Mouse (Mus musculus) forebrain, embryonic 16.5 days (tissue): Measurements from ENCODE around the gene Sh3bp5. TPM values are rescaled to one million over a fixed set of nuclear protein-coding genes. Genes with fewer than 3 reads are reported as not detected.
A peak's percentile ranks its signal among the peaks of the same experiment; 100 is the strongest.
"Not testable (repeated sequence)": the region's sequence is repeated elsewhere in the genome, so short reads cannot be mapped to it uniquely, and the experiment has no call there.

Experiments used
- ATAC-seq: fragments of 200-750 bp; cut with Nextera tagmentation; 2 replicates; pipeline ENCODE4 v1.8.0; 2017; ENCODE audit warnings: mild to moderate bottlenecking, moderate library complexity
- H3K27ac ChIP-seq: fragments of 300-500 bp; sonication (generic); 2 replicates; pipeline ENCODE4 v1.5.1; 2014; ENCODE audit warnings: low read length, control low read depth
- H3K27me3 ChIP-seq: fragments of 300-500 bp; sonication (generic); replicated peaks from 2 replicates; pipeline ENCODE4 v1.6.1; 2014; ENCODE audit warnings: low read length; ENCODE audit not compliant: control insufficient read depth, insufficient read depth
- H3K36me3 ChIP-seq: fragments of 300-500 bp; sonication (generic); 2 replicates; pipeline ENCODE4 v1.6.1; 2014; ENCODE audit not compliant: control insufficient read depth, insufficient read depth
- H3K4me1 ChIP-seq: fragments of 300-500 bp; sonication (generic); replicated peaks from 2 replicates; pipeline ENCODE4 v1.6.1; 2014; ENCODE audit warnings: low read length; ENCODE audit not compliant: control insufficient read depth, insufficient read depth
- H3K4me2 ChIP-seq: fragments of 300-500 bp; sonication (generic); 2 replicates; pipeline ENCODE4 v1.6.1; 2014; ENCODE audit warnings: mild to moderate bottlenecking, low read length, control low read depth
- H3K4me3 ChIP-seq: fragments of 300-500 bp; sonication (generic); replicated peaks from 2 replicates; pipeline ENCODE4 v1.5.1; 2014; ENCODE audit warnings: mild to moderate bottlenecking, low read length, control low read depth
- H3K9ac ChIP-seq: fragments of 300-500 bp; sonication (generic); replicated peaks from 2 replicates; pipeline ENCODE4 v1.6.1; 2014; ENCODE audit warnings: low read depth, low read length, control low read depth
- H3K9me3 ChIP-seq: fragments of 300-500 bp; sonication (generic); 2 replicates; pipeline ENCODE4 v1.6.1; 2016; ENCODE audit warnings: low read length; ENCODE audit not compliant: control insufficient read depth
- WGBS: fragments of 180-500 bp; shearing (Covaris S2); extraction: QIAGEN DNeasy Blood & Tissue Kit; methylation state at CpG from one replicate; pipeline ENCODE4 v1.1.7; 2014; 5-methylcytosine and 5-hydroxymethylcytosine counted together
- polyA plus RNA-seq: library from polyadenylated mRNA; unstranded; fragments of >200 nt; fragmentation: Nextera tagmentation; extraction: Ambion mirVana; gene quantifications from 2 replicates; pipeline ENCODE4 v1.2.1, GENCODE M21; 2015

Sh3bp5 gene
- polyA plus RNA-seq, 1 experiment from 2014 or later: 128 TPM

GRCm38 (mm10) chr14:31456064-31456721 lies 20.3 kb upstream of the Sh3bp5 start:
- no peaks in the 10 kb centered on the region for H3K9me3 ChIP-seq
- H3K4me3 ChIP-seq: no peak overlapping the region
- WGBS: 65% methylated on average over 6 of the region's 6 CpGs
- no peaks in the 10 kb centered on the region for H3K27me3 ChIP-seq
- no peaks in the 10 kb centered on the region for H3K36me3 ChIP-seq
- no peak overlapping the region for H3K4me2 ChIP-seq
- 0 out of 2 replicates have a peak, but pooled peaks cover 4% of the 10 kb centered on the region for H3K4me1 ChIP-seq
- no peak overlapping the region for H3K9ac ChIP-seq
- H3K27ac ChIP-seq: no peak overlapping the region
- peak; percentile 70 for ATAC-seq

- ATAC-seq: no peak
- H3K9me3 ChIP-seq: no peaks in the 10 kb centered on the region
- no peak overlapping the region for H3K4me2 ChIP-seq
- H3K4me3 ChIP-seq: no peak overlapping the region
- no peaks in the 10 kb centered on the region for H3K27me3 ChIP-seq
- WGBS: 88% methylated on average over 8 of the region's 8 CpGs
- H3K36me3 ChIP-seq: no peaks in the 10 kb centered on the region
- H3K4me1 ChIP-seq: 0 out of 2 replicates have a peak, but pooled peaks cover 4% of the 10 kb centered on the region
- no peak overlapping the region for H3K9ac ChIP-seq
- H3K27ac ChIP-seq: no peak overlapping the region
These were observed 19.1 kb upstream of the Sh3bp5 start for GRCm38 (mm10) chr14:31454849-31455566.

GRCm38 (mm10) chr14:31453946-31454345 lies 18.1 kb upstream of the Sh3bp5 start:
- not testable (repeated sequence) for H3K9ac ChIP-seq, H3K27ac ChIP-seq, H3K27me3 ChIP-seq, H3K4me1 ChIP-seq, ATAC-seq, H3K4me2 ChIP-seq, H3K9me3 ChIP-seq, H3K36me3 ChIP-seq, H3K4me3 ChIP-seq
- 71% methylated on average over 11 of the region's 12 CpGs for WGBS

GRCm38 (mm10) chr14:31448994-31449393 lies 13.1 kb upstream of the Sh3bp5 start:
- H3K4me1 ChIP-seq: no peaks in the 10 kb centered on the region
- no peak for ATAC-seq
- H3K4me3 ChIP-seq: no peak overlapping the region
- H3K27ac ChIP-seq: no peak overlapping the region
- H3K27me3 ChIP-seq: no peaks in the 10 kb centered on the region
- 76% methylated on average over 5 of the region's 5 CpGs for WGBS
- no peak overlapping the region for H3K4me2 ChIP-seq
- H3K36me3 ChIP-seq: no peaks in the 10 kb centered on the region
- H3K9me3 ChIP-seq: no peaks in the 10 kb centered on the region
- H3K9ac ChIP-seq: no peak overlapping the region

GRCm38 (mm10) chr14:31443616-31444015 lies 7.7 kb upstream of the Sh3bp5 start:
- Histone ChIP-seq H3K27me3 (no peaks in the 10 kb centered on the region), H3K27ac (no peak overlapping the region), H3K36me3 (no peaks in the 10 kb centered on the region), H3K9ac (no peak overlapping the region), H3K4me2 (no peak overlapping the region), H3K4me3 (no peak overlapping the region), H3K9me3 (no peaks in the 10 kb centered on the region), H3K4me1 (no peaks in the 10 kb centered on the region)
- ATAC-seq: no peak
- 74% methylated on average over 6 of the region's 6 CpGs for WGBS

GRCm38 (mm10) chr14:31440725-31441124 lies 4.8 kb upstream of the Sh3bp5 start:
- Histone ChIP-seq H3K4me2 (no peak overlapping the region), H3K27me3 (no peaks in the 10 kb centered on the region), H3K4me3 (no peak overlapping the region), H3K4me1 (peaks cover 6% of the 10 kb centered on the region), H3K27ac (no peak overlapping the region), H3K36me3 (no peaks in the 10 kb centered on the region), H3K9ac (no peak overlapping the region), H3K9me3 (no peaks in the 10 kb centered on the region)
- no peak for ATAC-seq
- WGBS: 89% methylated on average over 6 of the region's 6 CpGs

GRCm38 (mm10) chr14:31440230-31440629 lies 4.4 kb upstream of the Sh3bp5 start:
- Histone ChIP-seq H3K9ac (no peak overlapping the region), H3K4me2 (no peak overlapping the region), H3K4me3 (no peak overlapping the region), H3K9me3 (no peaks in the 10 kb centered on the region), H3K4me1 (peaks cover 6% of the 10 kb centered on the region), H3K27me3 (no peaks in the 10 kb centered on the region), H3K36me3 (no peaks in the 10 kb centered on the region), H3K27ac (no peak overlapping the region)
- ATAC-seq: no peak
- WGBS: 41% methylated on average over 3 of the region's 3 CpGs

GRCm38 (mm10) chr14:31439279-31439678 lies 3.4 kb upstream of the Sh3bp5 start:
- no peak overlapping the region for H3K9ac ChIP-seq
- 87% methylated on average over 11 of the region's 11 CpGs for WGBS
- H3K9me3 ChIP-seq: no peaks in the 10 kb centered on the region
- no peak overlapping the region for H3K27ac ChIP-seq
- no peaks in the 10 kb centered on the region for H3K27me3 ChIP-seq
- no peak overlapping the region for H3K4me2 ChIP-seq
- peaks cover 8% of the 10 kb centered on the region for H3K4me1 ChIP-seq
- ATAC-seq: no peak
- H3K4me3 ChIP-seq: no peak overlapping the region
- H3K36me3 ChIP-seq: no peaks in the 10 kb centered on the region

GRCm38 (mm10) chr14:31437826-31438529 lies 2.1 kb upstream of the Sh3bp5 start:
- Histone ChIP-seq H3K27ac (no peak overlapping the region), H3K9ac (no peak overlapping the region), H3K4me2 (no peak overlapping the region), H3K4me1 (peaks cover 21% of the 10 kb centered on the region), H3K4me3 (no peak overlapping the region), H3K27me3 (no peaks in the 10 kb centered on the region), H3K9me3 (no peaks in the 10 kb centered on the region), H3K36me3 (no peaks in the 10 kb centered on the region)
- ATAC-seq: no peak
- WGBS: 67% methylated on average over 8 of the region's 8 CpGs
